Mouse (Mus musculus) B cell, adult (primary cell): Measurements from ENCODE around the gene Olfr1342. TPM values are rescaled to one million over a fixed set of nuclear protein-coding genes. Genes with fewer than 3 reads are reported as not detected.

Experiments
- total RNA-seq: library from RNA; stranded (reverse); gene quantifications from 4 replicates; pipeline ENCODE4 v1.2.4, GENCODE M21; 2023; ENCODE audit not compliant: inconsistent age

Olfr1342 gene
- not detected in 4 replicates for total RNA-seq

DNA sequence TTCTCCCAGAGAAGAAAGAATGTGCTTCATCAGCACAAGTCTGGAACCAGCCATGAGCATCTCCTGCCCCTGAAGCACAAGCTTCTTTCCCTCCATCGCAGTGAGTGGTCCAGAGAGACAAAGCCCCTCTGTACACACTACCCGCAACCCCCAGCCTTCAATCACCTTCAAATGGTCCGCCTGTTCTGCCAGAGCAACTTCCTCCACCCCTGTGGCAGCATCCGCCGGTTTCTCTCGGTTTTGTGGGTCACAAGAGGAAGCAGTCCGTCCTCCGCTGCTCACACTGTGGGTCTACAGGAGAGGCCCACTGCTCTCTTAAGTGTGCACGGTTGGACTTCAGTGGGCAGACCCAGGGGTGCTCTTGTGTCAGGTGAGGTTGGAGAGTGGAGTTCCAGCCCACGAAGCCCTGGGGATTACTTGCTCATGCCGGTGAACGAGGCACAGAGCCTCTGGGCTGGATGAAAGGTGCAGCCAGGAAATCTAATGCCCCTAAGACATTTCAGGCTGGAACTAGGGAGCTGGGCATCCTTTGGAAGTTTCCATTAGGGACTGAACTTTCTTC, at the start of gene Olfr1342:
Olfr1342 (minus strand) TSS at position 345 of the 562 bp plus-strand sequence.

DNA sequence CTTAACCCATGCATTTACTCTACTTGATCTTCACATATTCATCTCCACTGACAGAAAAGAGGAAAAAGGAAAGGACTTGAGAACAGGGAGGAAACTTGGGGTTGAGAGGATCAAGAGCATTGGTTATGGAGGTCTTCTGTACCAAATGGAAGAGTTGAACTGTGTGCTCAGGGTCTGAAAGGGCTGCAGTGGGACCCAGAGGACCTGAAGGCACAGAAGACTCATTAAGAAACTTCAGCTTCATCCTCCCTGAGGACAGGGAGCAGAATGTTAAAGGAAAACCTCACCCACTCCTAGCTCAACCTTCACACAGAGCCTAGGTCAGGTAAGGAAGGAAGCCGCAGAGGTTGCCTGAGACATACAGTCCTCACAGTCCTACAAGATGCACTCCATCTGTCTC, 39.3 kb upstream of the Olfr1342 start, which contains the start of gene Olfr1339:
Olfr1339 (plus strand) TSS at position 301 of the 400 bp plus-strand sequence.

DNA sequence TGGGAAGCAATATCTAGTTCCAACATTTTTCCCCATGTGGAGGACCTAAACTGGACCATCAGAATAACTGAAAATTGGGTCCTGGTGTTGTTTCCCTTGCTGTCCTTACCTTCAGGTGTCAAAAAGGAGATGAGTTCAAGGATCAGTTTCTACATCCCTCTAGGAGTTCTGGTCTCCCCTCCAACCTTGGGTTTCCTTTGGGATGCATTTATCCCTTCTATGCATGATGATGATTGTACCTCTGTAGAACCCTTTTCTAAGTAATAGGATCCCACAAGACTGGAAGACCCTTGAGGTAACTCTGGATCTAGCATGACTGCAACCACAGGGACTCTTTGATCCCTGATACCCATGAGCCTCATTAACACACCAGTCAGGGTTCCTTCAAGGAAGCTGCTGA, 27.3 kb upstream of the Olfr1342 start, which contains the start of gene Olfr1340:
Olfr1340 (plus strand) TSS at position 301 of the 400 bp plus-strand sequence.

DNA sequence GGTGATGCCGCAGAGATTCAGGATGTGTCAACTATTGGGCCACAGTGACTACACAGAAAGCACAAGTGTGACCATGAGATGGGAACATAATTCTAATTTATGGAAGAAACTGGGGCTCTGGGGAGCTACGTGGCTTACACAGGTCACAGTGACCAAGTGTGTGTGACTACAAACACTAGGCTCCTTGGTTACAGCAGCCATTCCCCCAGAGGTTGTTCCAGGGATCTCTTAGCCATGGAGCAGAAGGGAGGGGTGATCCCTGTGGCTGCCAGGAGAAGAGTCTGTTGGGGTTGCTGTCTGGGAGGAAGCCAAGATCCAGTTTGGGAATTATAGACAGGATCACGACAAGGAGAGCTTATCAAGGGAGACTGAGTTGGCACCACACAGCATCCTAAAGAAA, 10.7 kb upstream of the Olfr1342 start, which contains the start of gene Olfr1341:
Olfr1341 (plus strand) TSS at position 301 of the 400 bp plus-strand sequence.

DNA sequence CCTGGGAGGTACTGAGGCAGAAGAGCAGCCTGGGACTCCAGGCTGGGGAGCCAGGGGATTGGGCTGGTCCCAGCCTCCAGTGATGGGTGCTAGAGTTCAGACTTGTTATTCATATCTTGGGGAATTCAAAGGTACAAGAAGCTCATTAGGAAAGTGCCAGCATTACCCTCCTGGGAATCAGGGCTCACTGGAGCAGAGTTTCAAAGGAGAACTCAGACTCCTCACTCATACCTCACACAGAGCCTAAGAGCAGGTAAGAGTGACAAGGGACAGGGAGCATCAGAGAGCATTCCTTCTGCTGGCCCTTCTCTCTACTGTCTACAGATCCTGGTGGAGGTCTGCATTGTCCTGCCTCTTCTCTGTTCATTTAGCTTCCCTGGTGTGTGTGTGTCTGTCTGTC, 33.9 kb downstream of the Olfr1342 start, which contains the start of gene Olfr62:
Olfr62 (plus strand) TSS at position 301 of the 400 bp plus-strand sequence.

Other genes with a start within 250 kb of the Olfr1342 start
- not detected in 4 replicates for gene Mpl, start 235.2 kb downstream of the Olfr1342 start, total RNA-seq
- gene Tie1, start 202.7 kb downstream of the Olfr1342 start, total RNA-seq: not detected in 4 replicates
- not detected in 4 replicates for gene 2610528J11Rik, start 165.8 kb downstream of the Olfr1342 start, total RNA-seq
- gene Tmem125, start 148.7 kb downstream of the Olfr1342 start, total RNA-seq: not detected in 4 replicates
- gene Cfap57, start 72.0 kb downstream of the Olfr1342 start, total RNA-seq: not detected in 4 replicates
- gene Ebna1bp2, start 72.0 kb downstream of the Olfr1342 start, total RNA-seq: 70.4 to 76.0 TPM (median 72.8 TPM) in 4 replicates
- gene Olfr62, start 33.8 kb downstream of the Olfr1342 start, total RNA-seq: not detected in 4 replicates
- not detected in 4 replicates for gene Olfr1341, start 10.8 kb upstream of the Olfr1342 start, total RNA-seq
- not detected in 4 replicates for gene Olfr1340, start 27.4 kb upstream of the Olfr1342 start, total RNA-seq
- gene Olfr1339, start 39.4 kb upstream of the Olfr1342 start, total RNA-seq: not detected in 4 replicates
- gene Olfr1338, start 66.0 kb upstream of the Olfr1342 start, total RNA-seq: not detected in 4 replicates
- not detected in 4 replicates for gene Olfr1337, start 89.8 kb upstream of the Olfr1342 start, total RNA-seq
- not detected in 4 replicates for gene Olfr1335, start 117.2 kb upstream of the Olfr1342 start, total RNA-seq
- not detected in 4 replicates for gene Olfr1333, start 143.5 kb upstream of the Olfr1342 start, total RNA-seq
- not detected in 4 replicates for gene Olfr1331, start 171.9 kb upstream of the Olfr1342 start, total RNA-seq
- not detected in 4 replicates for gene Olfr1330, start 195.8 kb upstream of the Olfr1342 start, total RNA-seq
- not detected in 4 replicates for gene Olfr1329, start 224.7 kb upstream of the Olfr1342 start, total RNA-seq
- not detected in 4 replicates for gene Olfr1328, start 245.9 kb upstream of the Olfr1342 start, total RNA-seq